Mouse (Mus musculus) CH12.LX (cell line): ENCODE results near the gene Rars2. TPM values are rescaled to one million over a fixed set of nuclear protein-coding genes. Genes with fewer than 3 reads are reported as not detected.

Source experiments
- DNase-seq: peaks from one replicate; pipeline ENCODE4 v3.0.0-alpha.2; 2013; ENCODE audit errors: extremely low read depth
- H3K27ac ChIP-seq: 2 replicates; pipeline ENCODE4 v1.5.1; 2012; ENCODE audit warnings: low read depth, mild to moderate bottlenecking, control low read depth, moderate library complexity; ENCODE audit not compliant: insufficient read depth
- H3K27me3 ChIP-seq: replicated peaks from 2 replicates; pipeline ENCODE3; 2012; ENCODE audit warnings: inconsistent platforms
- H3K36me3 ChIP-seq, 2 experiments: replicated peaks in 1 of 2; 2 replicates each; pipeline versions ENCODE3 to v1.6.1; 2012; ENCODE audit warnings: inconsistent platforms in 1 of 2, low read length in 1 of 2, mild to moderate bottlenecking in 1 of 2, mixed read lengths in 1 of 2, moderate library complexity in 1 of 2; ENCODE audit not compliant: control insufficient read depth in 1 of 2, insufficient read depth in 1 of 2
- H3K4me1 ChIP-seq, 2 experiments: 2 replicates each; pipeline ENCODE4 v1.6.1; 2012; ENCODE audit warnings: inconsistent platforms in 1 of 2, moderate library complexity in 1 of 2; ENCODE audit not compliant: insufficient read depth in 2 of 2, control insufficient read depth in 1 of 2
- H3K4me2 ChIP-seq: 2 replicates; pipeline ENCODE4 v1.6.1; 2012; ENCODE audit warnings: low read depth, mild to moderate bottlenecking, control low read depth; ENCODE audit not compliant: poor library complexity, insufficient read depth, severe bottlenecking
- H3K4me3 ChIP-seq, 3 experiments: fragments of 150-350 bp in 1 of 3; sonication (generic) in 1 of 3; replicated peaks in 1 of 3; 2 replicates each; pipeline versions ENCODE3 to v1.5.1; 2011 to 2012; ENCODE audit warnings: low read depth in 2 of 3, low read length in 2 of 3, mild to moderate bottlenecking in 2 of 3, moderate library complexity in 2 of 3, control low read depth in 1 of 3, improper control_type of control experiment in 1 of 3, inconsistent platforms in 1 of 3, mixed read lengths in 1 of 3; ENCODE audit not compliant: poor library complexity in 1 of 3
- H3K79me2 ChIP-seq: replicated peaks from 2 replicates; pipeline ENCODE4 v1.6.1; 2012; ENCODE audit warnings: mild to moderate bottlenecking, moderate library complexity; ENCODE audit not compliant: control insufficient read depth, poor library complexity, insufficient read depth, severe bottlenecking; ENCODE audit errors: extremely low read depth
- H3K9ac ChIP-seq: 2 replicates; pipeline ENCODE4 v1.6.1; 2012; ENCODE audit warnings: low read depth, mild to moderate bottlenecking, control low read depth, moderate library complexity; ENCODE audit not compliant: insufficient read depth
- H3K9me3 ChIP-seq: replicated peaks from 2 replicates; pipeline ENCODE3; 2012; ENCODE audit warnings: low read length, inconsistent platforms, mixed read lengths
- CTCF ChIP-seq, 2 experiments: IDR thresholded peaks in 1 of 2; conservative IDR thresholded peaks in 1 of 2; 2 replicates each; pipeline ENCODE4 v1.5.1; 2011 to 2012; ENCODE audit warnings: low read depth in 2 of 2, low read length in 2 of 2, improper control_type of control experiment in 1 of 2, inconsistent platforms in 1 of 2, mild to moderate bottlenecking in 1 of 2, moderate library complexity in 1 of 2
- E2F4 ChIP-seq: IDR thresholded peaks from 2 replicates; pipeline ENCODE4 v1.6.1; 2011; ENCODE audit warnings: low read depth, low read length, improper control_type of control experiment; ENCODE audit not compliant: insufficient replicate concordance
- ETS1 ChIP-seq: conservative IDR thresholded peaks from 2 replicates; pipeline ENCODE4 v1.6.1; 2012; ENCODE audit warnings: low read depth, mild to moderate bottlenecking, inconsistent platforms, low read length, improper control_type of control experiment, moderate library complexity
- GABPA ChIP-seq: IDR thresholded peaks from 2 replicates; pipeline ENCODE4 v1.6.1; 2012; ENCODE audit warnings: low read depth, low read length, improper control_type of control experiment, inconsistent platforms; ENCODE audit not compliant: insufficient replicate concordance
- HCFC1 ChIP-seq: IDR thresholded peaks from 2 replicates; pipeline ENCODE4 v1.6.1; 2012; ENCODE audit warnings: low read depth, mild to moderate bottlenecking, inconsistent platforms, low read length, improper control_type of control experiment
- IRF4 ChIP-seq: IDR thresholded peaks from 2 replicates; pipeline ENCODE4 v1.6.1; 2014; ENCODE audit warnings: low read depth, mild to moderate bottlenecking, inconsistent platforms, low read length, improper control_type of control experiment
- JUN ChIP-seq: IDR thresholded peaks from 2 replicates; pipeline ENCODE4 v1.6.1; 2011; ENCODE audit warnings: low read depth, mild to moderate bottlenecking, low read length, improper control_type of control experiment, moderate library complexity; ENCODE audit not compliant: insufficient read depth
- MAZ ChIP-seq: IDR thresholded peaks from 2 replicates; pipeline ENCODE4 v1.6.1; 2012; ENCODE audit warnings: low read depth, mild to moderate bottlenecking, inconsistent platforms, low read length, improper control_type of control experiment, moderate library complexity
- MEF2A ChIP-seq: IDR thresholded peaks from 2 replicates; pipeline ENCODE4 v1.6.1; 2014; ENCODE audit warnings: low read depth, mild to moderate bottlenecking, inconsistent platforms, low read length, improper control_type of control experiment, borderline replicate concordance
- MYC ChIP-seq: IDR thresholded peaks from 2 replicates; pipeline ENCODE4 v1.6.1; 2011; ENCODE audit warnings: low read depth, mild to moderate bottlenecking, improper control_type of control experiment, low read length
- NELFE ChIP-seq: IDR thresholded peaks from 2 replicates; pipeline ENCODE4 v1.6.1; 2011; ENCODE audit warnings: low read depth, low read length, improper control_type of control experiment
- PAX5 ChIP-seq: IDR thresholded peaks from 2 replicates; pipeline ENCODE4 v1.6.1; 2012; ENCODE audit warnings: low read length, inconsistent platforms, mixed read lengths
- RCOR1 ChIP-seq: conservative IDR thresholded peaks from 2 replicates; pipeline ENCODE4 v1.6.1; 2012; ENCODE audit warnings: low read depth, mild to moderate bottlenecking, inconsistent platforms, low read length, improper control_type of control experiment
- SIN3A ChIP-seq: IDR thresholded peaks from 2 replicates; pipeline ENCODE4 v1.6.1; 2012; ENCODE audit warnings: low read length, improper control_type of control experiment, inconsistent platforms
- TCF12 ChIP-seq: IDR thresholded peaks from 2 replicates; pipeline ENCODE4 v1.6.1; 2014; ENCODE audit warnings: low read depth, mild to moderate bottlenecking, inconsistent platforms, low read length, improper control_type of control experiment
- ZKSCAN1 ChIP-seq: IDR thresholded peaks from 2 replicates; pipeline ENCODE4 v1.6.1; 2012; ENCODE audit warnings: low read depth, inconsistent platforms, low read length, improper control_type of control experiment, borderline replicate concordance
- ZMIZ1 ChIP-seq: IDR thresholded peaks from 2 replicates; pipeline ENCODE4 v1.6.1; 2012; ENCODE audit warnings: low read depth, mild to moderate bottlenecking, inconsistent platforms, low read length, improper control_type of control experiment
- ZNF384 ChIP-seq: IDR thresholded peaks from 2 replicates; pipeline ENCODE4 v1.6.1; 2012; ENCODE audit warnings: low read depth, low read length, improper control_type of control experiment, inconsistent platforms
- dilution Hi-C: fragments of 300-500 bp; cut with MboI; formaldehyde crosslinking; loops from 2 replicates; pipeline ENCODE4 v1.14.3; 2020; ENCODE audit warnings: low sequenced_read_pairs; ENCODE audit not compliant: extremely low pct_unique_long_range_greater_than_20kb, extremely low pct_ligation_motif_present
- in situ Hi-C: fragments of 300-500 bp; cut with MboI; formaldehyde crosslinking; loops from 3 replicates; pipeline ENCODE4 v1.14.3; 2019; ENCODE audit warnings: low sequenced_read_pairs, low pct_ligation_motif_present, low pct_unique_long_range_greater_than_20kb, mixed read lengths
- polyA plus RNA-seq: library from polyadenylated mRNA; unstranded; fragments of >175 nt; gene quantifications from 2 replicates; pipeline ENCODE4 v1.2.1, GENCODE M21; 2012; ENCODE audit warnings: low read depth; ENCODE audit not compliant: insufficient read length
- total RNA-seq, 2 experiments: library from RNA; depleted of rRNA; stranded (reverse); fragments of 300-350 nt in 1 of 2; fragments of >200 nt in 1 of 2; gene quantifications; 2 replicates each; pipeline ENCODE4 v1.2.3; 2012 to 2014

The Rars2 gene
- total and polyA plus RNA-seq, 3 experiments = 45.4 to 72.6 (median 61.4) TPM

- H3K27me3 ChIP-seq = no peaks in the 10 kb centered on the region
- DNase-seq = no peak
- H3K79me2 ChIP-seq = no peaks in the 10 kb centered on the region
- no peak overlapping the region for H3K4me2 ChIP-seq
- H3K9me3 ChIP-seq = peaks cover 3% of the 10 kb centered on the region
- H3K4me1 ChIP-seq = no peaks in the 10 kb centered on the region
- H3K4me3 ChIP-seq = no peak overlapping the region
- H3K9ac ChIP-seq = no peak overlapping the region
- no peak overlapping the region for H3K27ac ChIP-seq
- dilution Hi-C loops = no loop called here
- no peak for TF ChIP-seq JUN
- no peak for TF ChIP-seq ETS1
- TF ChIP-seq NELFE = no peak
- TF ChIP-seq RCOR1 = no peak
- no peak for TF ChIP-seq IRF4
- no peak for TF ChIP-seq CTCF (conservative IDR thresholded peaks at IDR 0.05 in 1 of 2, IDR thresholded peaks at IDR 0.05 in 1 of 2; ENCODE audit: low read depth in 2 of 2, low read length in 2 of 2)
- no peak for TF ChIP-seq HCFC1
- TF ChIP-seq PAX5 = no peak
- TF ChIP-seq ZKSCAN1 = no peak
- no peak for TF ChIP-seq TCF12
- no peak for TF ChIP-seq MEF2A
- TF ChIP-seq MYC = no peak
- no peaks in the 10 kb centered on the region for H3K36me3 ChIP-seq
- in situ Hi-C loops = no loop called here
These were observed 92.5 kb downstream of the Rars2 start for GRCm38 (mm10) chr4:34707248-34707647.

DNA sequence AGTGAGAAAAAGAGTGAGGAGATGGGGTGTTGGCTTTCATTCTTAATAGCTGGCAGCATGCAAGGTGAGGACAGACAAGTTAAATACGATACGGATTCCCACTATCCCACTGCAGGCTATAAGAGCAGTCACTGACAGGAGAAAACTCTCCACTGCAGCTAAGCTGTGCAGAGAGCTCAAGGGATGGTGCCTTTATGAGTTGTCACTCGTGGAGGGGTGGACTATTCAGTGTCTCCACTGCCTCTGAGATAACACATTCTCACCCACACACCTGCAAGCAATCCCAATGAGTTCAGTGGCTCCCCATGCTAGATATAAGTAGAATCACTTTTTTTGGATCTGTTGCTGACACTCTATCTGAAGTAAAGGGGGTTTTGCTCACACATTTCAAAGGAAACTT, 93.4 kb downstream of the Rars2 start:
- no peak for DNase-seq
- H3K36me3 ChIP-seq = no peaks in the 10 kb centered on the region
- dilution Hi-C loops (no loop called here), in situ Hi-C loops (no loop called here)
- H3K4me2 ChIP-seq = no peak overlapping the region
- no peaks in the 10 kb centered on the region for H3K4me1 ChIP-seq
- H3K9ac ChIP-seq = no peak overlapping the region
- H3K27me3 ChIP-seq = no peaks in the 10 kb centered on the region
- TF ChIP-seq SIN3A (no peak), E2F4 (no peak), ZNF384 (no peak), ZMIZ1 (no peak), ZKSCAN1 (no peak), MAZ (no peak), GABPA (no peak), TCF12 (no peak), IRF4 (no peak), CTCF (conservative IDR thresholded peaks at IDR 0.05 in 1 of 2, IDR thresholded peaks at IDR 0.05 in 1 of 2; ENCODE audit: low read depth in 2 of 2, low read length in 2 of 2) (no peak)
- no peak overlapping the region for H3K4me3 ChIP-seq
- no peaks in the 10 kb centered on the region for H3K79me2 ChIP-seq
- H3K27ac ChIP-seq = no peak overlapping the region
- H3K9me3 ChIP-seq = peaks cover 3% of the 10 kb centered on the region

Other genes starting within 250 kb of the Rars2 start
- gene Akirin2, start 64.0 kb upstream of the Rars2 start, total RNA-seq (2012; rRNA removed) = 30.4 and 35.2 TPM in 2 replicates
- 60.6 and 66.0 TPM in 2 replicates for gene Akirin2, start 64.0 kb upstream of the Rars2 start, total RNA-seq (2014; rRNA removed)
- gene Akirin2, start 64.0 kb upstream of the Rars2 start, polyA plus RNA-seq = 42.8 and 52.3 TPM in 2 replicates
- 65.7 and 68.2 TPM in 2 replicates for gene Orc3, start within 50 bp of the Rars2 start, total RNA-seq (2012; rRNA removed)
- 156 and 163 TPM in 2 replicates for gene Orc3, start within 50 bp of the Rars2 start, total RNA-seq (2014; rRNA removed)
- gene Orc3, start within 50 bp of the Rars2 start, polyA plus RNA-seq = 81.0 and 86.7 TPM in 2 replicates
- 16.6 and 18.2 TPM in 2 replicates for gene Slc35a1, start 72.5 kb downstream of the Rars2 start, total RNA-seq (2012; rRNA removed)
- gene Slc35a1, start 72.5 kb downstream of the Rars2 start, total RNA-seq (2014; rRNA removed) = 26.2 and 27.8 TPM in 2 replicates
- gene Slc35a1, start 72.5 kb downstream of the Rars2 start, polyA plus RNA-seq = 18.1 and 19.7 TPM in 2 replicates
- not detected in 2 replicates for gene Cfap206, start 115.2 kb downstream of the Rars2 start, total RNA-seq (2012; rRNA removed)
- gene Cfap206, start 115.2 kb downstream of the Rars2 start, total RNA-seq (2014; rRNA removed) = not detected in 2 replicates
- gene Cfap206, start 115.2 kb downstream of the Rars2 start, polyA plus RNA-seq = not detected in 2 replicates
- gene Gm136, start 141.3 kb downstream of the Rars2 start, total RNA-seq (2012; rRNA removed) = not detected in 2 replicates
- gene Gm136, start 141.3 kb downstream of the Rars2 start, total RNA-seq (2014; rRNA removed) = not detected in 2 replicates
- not detected in 2 replicates for gene Gm136, start 141.3 kb downstream of the Rars2 start, polyA plus RNA-seq
- 20.4 and 22.2 TPM in 2 replicates for gene Smim8, start 163.5 kb downstream of the Rars2 start, total RNA-seq (2012; rRNA removed)
- 62.5 and 69.1 TPM in 2 replicates for gene Smim8, start 163.5 kb downstream of the Rars2 start, total RNA-seq (2014; rRNA removed)
- 27.8 and 28.8 TPM in 2 replicates for gene Smim8, start 163.5 kb downstream of the Rars2 start, polyA plus RNA-seq